Mouse (Mus musculus): ENCODE measurements around the gene Vmn1r47.
"Not testable (repeated sequence)": the region's sequence is repeated elsewhere in the genome, so short reads cannot be mapped to it uniquely, and the experiment has no call there.

Vmn1r47 gene

DNA sequence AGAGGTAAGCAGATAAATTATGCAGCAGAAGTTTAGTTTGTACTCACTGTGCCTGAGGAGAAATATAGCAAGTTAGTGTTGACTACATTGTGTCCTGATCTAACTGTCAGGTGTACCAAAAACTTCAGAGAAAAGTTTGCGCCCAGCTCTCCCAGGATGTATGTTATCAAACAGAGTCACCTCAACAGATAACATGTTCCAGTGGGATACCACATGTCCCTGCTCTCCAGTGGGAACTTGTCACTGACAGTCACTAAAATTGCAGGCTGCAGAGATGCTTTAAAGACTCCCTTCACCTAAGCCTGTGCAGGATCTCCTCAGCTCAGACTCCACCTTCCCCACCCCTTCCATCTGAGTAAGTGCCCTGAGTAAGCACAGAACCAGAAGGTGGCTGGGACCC is at the start of gene Vmn1r47:
Gene Vmn1r47, plus strand, starts transcription at position 301 of the 400 bp plus-strand sequence.
- DNase-seq (ENCODE audit: low spot score) = not testable (repeated sequence)

DNA sequence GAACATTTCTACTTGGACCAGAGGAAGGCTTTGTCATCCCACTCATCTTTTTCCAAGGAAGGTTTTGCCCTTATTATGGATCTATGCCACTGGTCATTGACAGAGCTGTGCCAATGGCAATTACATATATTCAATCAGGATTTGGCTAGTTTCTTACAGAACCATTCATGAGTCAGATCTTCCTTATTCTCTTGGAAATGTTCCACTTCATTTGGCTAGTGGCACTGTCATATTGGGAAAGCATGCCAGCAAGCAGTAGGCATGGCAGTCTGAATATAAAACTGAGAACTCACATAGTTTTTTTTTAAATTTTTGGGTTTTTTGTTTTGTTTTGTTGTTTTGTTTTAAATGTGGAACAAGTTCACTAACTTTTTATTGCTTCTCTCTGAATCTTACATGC is 49.6 kb upstream of the Vmn1r47 start:
- DNase-seq (ENCODE audit: low spot score) = no peak

GRCm38 (mm10) chr6:89969013-89969412 is 46.9 kb upstream of the Vmn1r47 start, which contains the start of gene Vmn1r46:
Gene Vmn1r46, plus strand, starts transcription at chr6:89969313.
- no peak for DNase-seq (ENCODE audit: low spot score)

DNA sequence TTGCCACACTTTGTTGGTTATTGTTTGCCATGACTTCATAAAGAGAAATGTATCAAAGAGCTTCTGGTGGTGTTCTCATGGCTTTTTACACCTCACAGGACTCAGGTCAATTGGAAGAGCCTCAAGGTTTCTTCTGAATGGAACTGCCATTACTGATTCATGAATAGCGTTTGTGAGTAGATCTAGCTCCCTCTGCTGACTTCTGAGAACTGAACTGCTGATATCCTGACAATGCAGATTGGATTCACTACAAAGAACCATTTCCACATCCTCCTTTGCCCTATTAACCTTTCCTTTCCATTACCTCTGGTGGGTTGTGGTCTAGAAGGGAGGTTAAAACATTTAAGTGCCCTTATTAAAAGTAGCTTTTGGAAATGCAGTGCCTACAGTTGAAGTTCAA is 30.0 kb upstream of the Vmn1r47 start:
- DNase-seq (ENCODE audit: low spot score) = no peak

- not testable (repeated sequence) for DNase-seq (ENCODE audit: low spot score)
These were observed 20.8 kb downstream of the Vmn1r47 start, which contains the start of gene Vmn1r48 for GRCm38 (mm10) chr6:90036741-90037140. Gene Vmn1r48, minus strand, starts transcription at chr6:90036841.
